Mouse (Mus musculus): ENCODE measurements around the gene Ssh2. TPM values are rescaled to one million over a fixed set of nuclear protein-coding genes. Genes with fewer than 3 reads are reported as not detected.

Ssh2 gene
- polyA plus RNA-seq, 1 experiment from 2014 or later = 2.7 TPM

GRCm38 (mm10) chr11:77449224-77449623 is 233.1 kb downstream of the Ssh2 start:
- TF ChIP-seq CTCF (IDR thresholded peaks at IDR 0.05; ENCODE audit: low read depth) = no peak
- H3K9ac ChIP-seq (ENCODE audit: low read depth, low read length) = no peak overlapping the region
- no peak overlapping the region for H3K4me2 ChIP-seq (replicated peaks; ENCODE audit: low read depth)
- H3K36me3 ChIP-seq (ENCODE audit: control insufficient read depth, insufficient read depth) = peaks cover 25% of the 10 kb centered on the region
- H3K27ac ChIP-seq (ENCODE audit: low read depth, low read length) = no peak overlapping the region
- no peak for ATAC-seq
- no peaks in the 10 kb centered on the region for H3K9me3 ChIP-seq (ENCODE audit: control insufficient read depth)
- H3K4me1 ChIP-seq (replicated peaks; ENCODE audit: control insufficient read depth, insufficient read depth, low read length) = no peaks in the 10 kb centered on the region
- no peaks in the 10 kb centered on the region for H3K27me3 ChIP-seq (replicated peaks; ENCODE audit: control insufficient read depth, insufficient read depth, low read length)
- 83% methylated on average over 7 of the region's 7 CpGs for WGBS
- no peak overlapping the region for H3K4me3 ChIP-seq (ENCODE audit: low read depth, low read length)

DNA sequence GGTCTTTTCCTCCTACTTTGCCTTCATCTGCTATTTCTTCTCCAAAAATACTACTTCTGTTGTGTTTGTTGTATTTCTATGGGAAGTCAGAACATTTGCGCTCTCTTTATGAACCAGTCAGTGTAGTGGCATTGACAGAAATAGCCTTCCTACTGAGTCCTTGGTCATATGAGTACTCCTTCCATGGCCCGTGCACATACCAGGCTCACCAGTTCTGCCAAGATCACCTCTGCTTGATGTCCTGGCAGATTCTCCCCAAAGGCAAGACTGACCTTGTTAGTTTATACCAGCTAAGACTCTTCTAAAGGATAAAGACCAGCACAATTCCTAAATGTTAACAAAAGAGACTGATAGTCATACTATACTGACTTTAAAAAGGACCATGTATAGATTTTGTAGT is 235.6 kb downstream of the Ssh2 start:
- no peaks in the 10 kb centered on the region for H3K9me3 ChIP-seq (ENCODE audit: control insufficient read depth)
- no peak overlapping the region for H3K4me3 ChIP-seq (ENCODE audit: low read depth, low read length)
- H3K27me3 ChIP-seq (replicated peaks; ENCODE audit: control insufficient read depth, insufficient read depth, low read length) = no peaks in the 10 kb centered on the region
- H3K4me1 ChIP-seq (replicated peaks; ENCODE audit: control insufficient read depth, insufficient read depth, low read length) = no peaks in the 10 kb centered on the region
- peaks cover 36% of the 10 kb centered on the region for H3K36me3 ChIP-seq (ENCODE audit: control insufficient read depth, insufficient read depth)
- no peak overlapping the region for H3K9ac ChIP-seq (ENCODE audit: low read depth, low read length)
- no peak overlapping the region for H3K4me2 ChIP-seq (replicated peaks; ENCODE audit: low read depth)
- no peak overlapping the region for H3K27ac ChIP-seq (ENCODE audit: low read depth, low read length)
- TF ChIP-seq CTCF (IDR thresholded peaks at IDR 0.05; ENCODE audit: low read depth) = no peak
- WGBS = 96% methylated on average over 2 of the region's 2 CpGs
- ATAC-seq = no peak

- WGBS = 90% methylated on average over 2 of the region's 2 CpGs
Measured at GRCm38 (mm10) chr11:77453388-77453787, 237.3 kb downstream of the Ssh2 start.

DNA sequence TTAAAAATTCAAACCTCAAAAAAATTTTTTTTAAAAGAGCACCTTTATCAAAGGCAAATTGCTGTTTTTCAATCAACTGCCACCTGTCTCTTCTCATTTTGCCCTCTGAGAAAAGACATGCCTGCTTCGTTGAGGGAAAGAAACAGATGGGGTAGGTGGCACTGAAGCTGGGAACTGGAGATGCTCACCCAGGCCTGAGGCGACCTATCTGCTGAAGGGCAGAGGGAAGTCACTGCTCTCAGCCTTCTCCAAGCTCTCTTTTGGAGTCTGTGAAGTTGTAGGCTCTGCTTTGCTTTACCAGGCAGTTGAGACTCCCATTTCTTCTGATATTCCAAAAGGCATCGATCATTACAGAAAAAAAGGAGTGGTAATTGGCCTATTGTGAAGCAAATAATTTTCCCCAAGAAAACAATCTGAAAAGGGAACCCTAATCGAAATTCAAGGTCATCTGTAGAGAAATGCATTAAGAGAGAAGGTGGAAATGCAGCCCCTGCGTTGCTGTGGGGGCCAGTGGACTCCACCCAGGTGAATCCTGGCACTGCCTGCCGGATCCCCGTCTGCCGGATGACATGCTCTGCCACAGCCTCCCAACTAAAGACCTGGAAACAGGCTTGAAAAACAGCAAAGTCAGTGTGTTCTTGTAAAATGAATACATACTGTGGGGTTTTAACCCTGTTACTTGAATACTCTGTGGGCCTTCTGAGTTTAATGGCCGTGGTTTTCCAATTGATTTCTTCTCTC is 239.9 kb downstream of the Ssh2 start:
- no peak overlapping the region for H3K4me2 ChIP-seq (replicated peaks; ENCODE audit: low read depth)
- H3K4me3 ChIP-seq (ENCODE audit: low read depth, low read length) = no peak overlapping the region
- no peak for ATAC-seq
- H3K9ac ChIP-seq (ENCODE audit: low read depth, low read length) = no peak overlapping the region
- H3K27me3 ChIP-seq (replicated peaks; ENCODE audit: control insufficient read depth, insufficient read depth, low read length) = 0 out of 2 replicates have a peak, but pooled peaks cover 2% of the 10 kb centered on the region
- no peaks in the 10 kb centered on the region for H3K4me1 ChIP-seq (replicated peaks; ENCODE audit: control insufficient read depth, insufficient read depth, low read length)
- peaks cover 23% of the 10 kb centered on the region for H3K36me3 ChIP-seq (ENCODE audit: control insufficient read depth, insufficient read depth)
- H3K27ac ChIP-seq (ENCODE audit: low read depth, low read length) = no peak overlapping the region
- 90% methylated on average over 9 of the region's 9 CpGs for WGBS
- TF ChIP-seq CTCF (IDR thresholded peaks at IDR 0.05; ENCODE audit: low read depth) = no peak
- H3K9me3 ChIP-seq (ENCODE audit: control insufficient read depth) = no peaks in the 10 kb centered on the region

More at GRCm38 (mm10) chr11:77453388-77453787, 237.3 kb downstream of the Ssh2 start:
- Histone ChIP-seq H3K9ac (ENCODE audit: low read depth, low read length) (no peak overlapping the region), H3K36me3 (ENCODE audit: control insufficient read depth, insufficient read depth) (peaks cover 36% of the 10 kb centered on the region), H3K27ac (ENCODE audit: low read depth, low read length) (no peak overlapping the region), H3K4me1 (replicated peaks; ENCODE audit: control insufficient read depth, insufficient read depth, low read length) (no peaks in the 10 kb centered on the region), H3K4me3 (ENCODE audit: low read depth, low read length) (no peak overlapping the region), H3K9me3 (ENCODE audit: control insufficient read depth) (no peaks in the 10 kb centered on the region), H3K27me3 (replicated peaks; ENCODE audit: control insufficient read depth, insufficient read depth, low read length) (no peaks in the 10 kb centered on the region), H3K4me2 (replicated peaks; ENCODE audit: low read depth) (no peak overlapping the region)
- no peak for ATAC-seq
- no peak for TF ChIP-seq CTCF (IDR thresholded peaks at IDR 0.05; ENCODE audit: low read depth)

- TF ChIP-seq CTCF (IDR thresholded peaks at IDR 0.05; ENCODE audit: low read depth) = no peak
- ATAC-seq = no peak
- 0 out of 2 replicates have a peak, but pooled peaks cover 3% of the 10 kb centered on the region for H3K27me3 ChIP-seq (replicated peaks; ENCODE audit: control insufficient read depth, insufficient read depth, low read length)
- H3K4me3 ChIP-seq (ENCODE audit: low read depth, low read length) = no peak overlapping the region
- H3K9ac ChIP-seq (ENCODE audit: low read depth, low read length) = no peak overlapping the region
- no peak overlapping the region for H3K27ac ChIP-seq (ENCODE audit: low read depth, low read length)
- 57% methylated on average over 6 of the region's 6 CpGs for WGBS
- no peaks in the 10 kb centered on the region for H3K4me1 ChIP-seq (replicated peaks; ENCODE audit: control insufficient read depth, insufficient read depth, low read length)
- H3K4me2 ChIP-seq (replicated peaks; ENCODE audit: low read depth) = no peak overlapping the region
- no peaks in the 10 kb centered on the region for H3K9me3 ChIP-seq (ENCODE audit: control insufficient read depth)
- H3K36me3 ChIP-seq (ENCODE audit: control insufficient read depth, insufficient read depth) = peaks cover 23% of the 10 kb centered on the region
Measured at GRCm38 (mm10) chr11:77456866-77457265, 240.8 kb downstream of the Ssh2 start.

DNA sequence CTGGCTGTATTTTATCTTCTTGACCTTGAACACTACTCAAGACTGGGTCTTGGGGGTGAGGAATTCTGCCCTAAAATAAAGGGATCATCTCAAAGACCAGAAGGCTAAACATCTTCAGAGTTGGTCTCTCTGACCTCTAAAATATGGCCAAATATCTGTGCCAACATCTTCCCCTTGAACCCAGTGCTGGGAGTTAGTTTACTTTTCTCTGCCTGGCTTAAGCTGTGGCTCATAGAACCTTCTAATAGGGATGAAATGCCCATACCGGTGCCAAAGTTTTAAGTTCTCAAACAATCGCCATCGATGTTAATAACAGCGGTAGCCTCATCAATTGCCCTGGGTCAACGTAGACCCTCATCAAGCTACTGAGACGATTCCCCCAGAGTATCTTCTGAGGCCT is 245.8 kb downstream of the Ssh2 start:
- no peak overlapping the region for H3K9ac ChIP-seq (ENCODE audit: low read depth, low read length)

More for the DNA sequence above, 245.8 kb downstream of the Ssh2 start:
- no peaks in the 10 kb centered on the region; the same call in 1 of the 2 replicates for H3K4me1 ChIP-seq (replicated peaks; ENCODE audit: control insufficient read depth, insufficient read depth, low read length)
- peaks cover 34% of the 10 kb centered on the region for H3K27me3 ChIP-seq (replicated peaks; ENCODE audit: control insufficient read depth, insufficient read depth, low read length)
- no peak for ATAC-seq
- H3K9me3 ChIP-seq (ENCODE audit: control insufficient read depth) = no peaks in the 10 kb centered on the region
- peak overlapping the region; percentile 57 for H3K4me3 ChIP-seq (ENCODE audit: low read depth, low read length)
- H3K27ac ChIP-seq (ENCODE audit: low read depth, low read length) = no peak overlapping the region
- TF ChIP-seq CTCF (IDR thresholded peaks at IDR 0.05; ENCODE audit: low read depth) = no peak
- 4% methylated on average over 6 of the region's 6 CpGs for WGBS
- H3K36me3 ChIP-seq (ENCODE audit: control insufficient read depth, insufficient read depth) = no peaks in the 10 kb centered on the region; the same call in 1 of the 2 replicates
- H3K4me2 ChIP-seq (replicated peaks; ENCODE audit: low read depth) = peak overlapping the region; percentile 96
